Mouse (Mus musculus): Measurements from ENCODE around the gene Btg1-ps1.
"Not testable (repeated sequence)": the region's sequence is repeated elsewhere in the genome, so short reads cannot be mapped to it uniquely, and the experiment has no call there.

Gene Btg1-ps1

GRCm38 (mm10) chrX:38018597-38018996 is at the start of gene Btg1-ps1:
Gene Btg1-ps1, minus strand, starts transcription at chrX:38018815.
- not testable (repeated sequence) for DNase-seq

DNA sequence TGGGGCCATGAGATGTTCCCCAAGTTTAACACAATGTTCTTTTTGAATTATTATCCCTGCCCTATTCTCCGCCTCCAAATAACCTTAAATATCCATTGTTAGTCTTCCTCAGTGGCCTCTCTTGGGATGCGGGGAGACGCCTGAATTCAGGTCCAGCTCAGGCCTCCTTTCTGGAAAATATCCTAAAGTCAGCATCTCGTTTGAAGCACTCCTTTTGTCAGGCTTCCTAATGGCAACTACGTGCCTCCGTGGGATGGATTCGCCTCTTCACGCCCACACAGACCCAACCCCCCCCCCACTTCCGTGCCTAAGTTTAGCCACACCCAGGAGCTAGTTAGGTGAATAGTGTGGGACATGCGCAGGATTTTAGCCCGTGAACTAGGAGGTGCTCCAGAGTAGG is 47.6 kb upstream of the Btg1-ps1 start, which contains the start of gene Rhox10:
Gene Rhox10, plus strand, starts transcription at position 301 of the 400 bp plus-strand sequence.
- DNase-seq: no peak

DNA sequence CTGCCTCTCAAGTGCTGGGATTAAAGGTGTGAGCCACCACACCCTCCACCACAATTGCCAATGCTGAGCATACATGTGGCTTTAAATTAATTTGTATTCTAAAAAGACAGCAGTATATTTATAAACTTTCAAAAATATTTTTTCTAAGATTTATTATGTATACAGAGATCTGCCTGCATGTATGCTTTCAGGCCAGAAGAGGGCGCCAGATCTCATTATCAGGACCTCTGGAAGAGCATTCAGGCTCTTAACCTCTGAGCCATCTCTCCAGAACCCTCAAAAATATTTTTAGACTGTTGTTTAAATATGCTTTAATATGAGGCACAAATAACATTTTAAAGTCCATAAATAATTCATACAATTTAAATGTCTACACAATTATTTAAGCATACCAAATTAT is 42.9 kb upstream of the Btg1-ps1 start:
- DNase-seq: no peak

DNA sequence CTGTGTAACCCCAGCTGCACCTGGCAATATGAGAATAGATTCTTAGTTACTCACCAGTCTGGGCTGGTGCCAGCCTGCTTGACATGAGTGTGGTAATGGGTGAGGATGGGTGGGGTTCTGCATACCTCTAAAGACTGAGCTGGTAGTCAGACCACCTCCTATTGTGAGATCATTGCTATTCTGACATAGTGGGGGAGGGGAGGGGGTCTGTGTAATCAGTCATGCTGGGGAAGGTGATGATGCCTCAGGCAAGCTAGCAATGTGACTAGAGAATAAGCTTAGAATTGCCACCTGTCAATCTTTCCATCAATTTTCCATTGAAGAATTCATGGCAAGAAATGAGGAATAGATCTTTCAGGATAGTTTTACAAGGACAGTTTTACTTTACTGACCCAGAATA is 24.4 kb upstream of the Btg1-ps1 start, which contains the start of gene Btg1-ps2:
Gene Btg1-ps2, minus strand, starts transcription at position 101 of the 400 bp plus-strand sequence.
- DNase-seq: not testable (repeated sequence)

GRCm38 (mm10) chrX:38039666-38040065 is 21.1 kb upstream of the Btg1-ps1 start:
- no peak for DNase-seq

GRCm38 (mm10) chrX:38033841-38034240 is 15.2 kb upstream of the Btg1-ps1 start:
- DNase-seq: no peak

- no peak for DNase-seq
Measured at GRCm38 (mm10) chrX:38008756-38009155, 9.9 kb downstream of the Btg1-ps1 start.
